In the genomic region with DNA sequence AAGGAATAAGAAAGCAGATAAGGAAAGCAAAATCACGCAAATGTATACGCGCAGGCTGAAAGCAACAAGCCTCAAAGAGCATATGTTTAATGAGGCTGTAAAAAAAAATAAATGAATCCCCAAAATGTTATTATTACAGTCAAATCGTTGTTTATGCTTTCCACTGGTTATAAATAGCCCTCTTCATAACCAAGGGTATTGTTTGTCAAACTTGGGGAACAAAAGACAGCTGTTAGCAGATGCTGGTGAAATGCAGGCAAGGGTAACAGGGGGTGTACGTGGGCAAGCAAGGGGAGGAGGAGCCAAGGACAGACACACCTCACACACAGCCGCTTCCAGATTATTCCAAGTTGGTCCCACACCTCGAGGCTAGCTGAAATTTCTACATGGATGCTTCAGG, we compare ENCODE assay signal across 18 mouse cellular contexts. TPM values are rescaled to one million over a fixed set of nuclear protein-coding genes. Genes with fewer than 3 reads are reported as not detected.
"Had no signal": no experiment of that assay in that cellular context is flagged by ENCODE, and none has a peak within 500 bp of the region (broad histone marks: within the 10 kb centered on the region; RNA-seq: fewer than 3 reads in every experiment).

No protein-coding gene starts in this region.

- DNase-seq: kidney, adult 11 months; kidney, postnatal 10 days; layer of hippocampus, postnatal 36 days; lung, postnatal 14 days; midbrain, embryonic 14.5 days; right cerebral cortex, postnatal 4 days; spleen, adult 18-20 months; thymus, adult 2 months; thymus, postnatal 36 days had no signal

- H3K27me3 ChIP-seq: hindbrain, embryonic 12.5 days; limb, embryonic 13.5 days; liver, embryonic 15.5 days; neural tube, embryonic 12.5 days had no signal

- H3K9ac ChIP-seq: hindbrain, embryonic 12.5 days; limb, embryonic 13.5 days; liver, embryonic 15.5 days; neural tube, embryonic 12.5 days had no signal

- H3K4me3 ChIP-seq: hindbrain, embryonic 12.5 days; limb, embryonic 13.5 days; liver, embryonic 15.5 days; neural tube, embryonic 12.5 days had no signal

- H3K27ac ChIP-seq: hindbrain, embryonic 12.5 days; hindbrain, postnatal 0 days; limb, embryonic 13.5 days; liver, embryonic 15.5 days; neural tube, embryonic 12.5 days had no signal

- H3K9me3 ChIP-seq: hindbrain, embryonic 12.5 days; limb, embryonic 13.5 days; liver, embryonic 15.5 days; neural tube, embryonic 12.5 days had no signal

- H3K36me3 ChIP-seq: hindbrain, embryonic 12.5 days; limb, embryonic 13.5 days; liver, embryonic 15.5 days; neural tube, embryonic 12.5 days had no signal

- H3K4me2 ChIP-seq: hindbrain, embryonic 12.5 days; limb, embryonic 13.5 days; liver, embryonic 15.5 days; neural tube, embryonic 12.5 days had no signal

- H3K4me1 ChIP-seq: liver, embryonic 15.5 days; neural tube, embryonic 12.5 days had no signal

- ATAC-seq: hindbrain, postnatal 0 days had no signal

RNA-seq across cellular contexts. Expression of a gene that starts 44.1 kb away (rescaled TPM):
- total RNA-seq: liver, adult 2 months; megakaryocyte progenitor cell, adult 5-6 weeks; monocyte, adult 5-6 weeks; neutrophil, adult 5-6 weeks had no signal
- polyA plus RNA-seq: liver, adult 2 months had no signal
